Mouse (Mus musculus): Measurements from ENCODE around the gene Alpk1. TPM values are rescaled to one million over a fixed set of nuclear protein-coding genes. Genes with fewer than 3 reads are reported as not detected.

The Alpk1 gene
- polyA plus RNA-seq (2016; fragmentation: Nextera tagmentation; extraction: Ambion mirVana): 1.5 and 1.6 TPM in 2 replicates

DNA sequence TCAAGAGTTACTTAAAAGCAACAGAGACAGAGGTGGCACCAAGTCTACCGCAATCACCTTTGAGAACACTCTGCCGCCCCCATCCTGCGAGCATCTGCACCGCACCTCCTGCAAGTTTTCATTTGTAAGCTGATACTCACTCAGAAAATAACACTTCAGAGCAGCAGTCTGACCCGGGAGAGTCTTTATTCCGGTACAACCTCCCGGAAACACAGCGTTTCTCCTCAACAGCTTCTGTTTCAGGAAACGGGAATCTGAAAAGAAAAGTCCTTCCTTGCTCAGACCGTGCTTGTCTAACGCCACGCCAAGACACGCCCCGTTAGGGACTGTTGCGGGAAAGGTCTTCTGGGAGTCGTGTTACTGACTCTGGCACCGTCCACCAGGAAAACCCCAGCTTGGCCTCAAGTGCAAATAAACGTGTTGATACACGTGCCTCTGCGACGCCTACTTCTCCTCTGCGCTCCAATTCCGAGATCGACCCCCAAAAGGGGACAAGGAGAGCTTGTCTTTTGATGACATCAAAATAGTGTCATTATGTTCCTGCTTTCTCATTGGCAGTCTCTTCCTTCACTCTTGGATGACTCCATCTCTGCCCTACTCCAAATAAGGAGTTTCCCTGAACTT is at the start of gene Alpk1:
Alpk1 (minus strand) TSS at position 507 of the 624 bp plus-strand sequence.
- Histone ChIP-seq H3K9ac (no peak within 1 kb of the TSS), H3K27ac (no peak within 1 kb of the TSS), H3K9me3 (replicated peaks) (no peaks in the 10 kb centered on the region), H3K4me3 (peak within 1 kb of the TSS; percentile 27), H3K4me1 (peaks cover 2% of the 10 kb centered on the region; the same call in 1 of the 2 replicates), H3K36me3 (no peaks in the 10 kb centered on the region), H3K4me2 (replicated peaks) (peak within 1 kb of the TSS; percentile 56), H3K27me3 (no peaks in the 10 kb centered on the region)
- no peak for ATAC-seq (ENCODE audit: low FRiP score)
- WGBS: 2% methylated on average over 24 of the region's 24 CpGs

DNA sequence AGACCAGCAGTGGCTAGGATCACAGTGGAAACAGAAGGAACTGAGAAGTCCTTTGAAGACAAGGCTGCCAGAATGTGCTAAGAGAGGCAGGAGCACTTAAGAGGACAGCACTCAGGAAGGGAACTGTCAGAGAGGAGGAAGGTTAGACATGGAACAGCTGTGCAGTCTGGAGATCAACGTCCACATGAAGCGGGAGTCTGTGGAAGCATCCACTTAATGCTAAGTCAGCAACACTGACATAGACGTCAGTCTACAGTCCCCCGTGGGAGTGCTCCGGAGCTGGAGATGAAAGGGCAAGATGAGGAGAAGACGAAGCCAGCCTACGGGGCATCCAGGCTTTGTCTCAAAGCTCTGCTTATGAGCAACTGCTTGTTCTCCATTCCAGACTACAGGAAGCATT is 46.8 kb upstream of the Alpk1 start:
- peak overlapping the region; percentile 66 for H3K27ac ChIP-seq
- H3K27me3 ChIP-seq: no peaks in the 10 kb centered on the region
- H3K36me3 ChIP-seq: 0 out of 2 replicates have a peak, but pooled peaks cover 3% of the 10 kb centered on the region
- no peak overlapping the region for H3K4me2 ChIP-seq (replicated peaks)
- no peak overlapping the region for H3K9ac ChIP-seq
- H3K4me1 ChIP-seq: peaks cover 9% of the 10 kb centered on the region
- WGBS: 39% methylated on average over 7 of the region's 7 CpGs
- no peak overlapping the region for H3K4me3 ChIP-seq
- H3K9me3 ChIP-seq (replicated peaks): no peaks in the 10 kb centered on the region
- ATAC-seq (ENCODE audit: low FRiP score): no peak; the same call in 1 of the 2 replicates

DNA sequence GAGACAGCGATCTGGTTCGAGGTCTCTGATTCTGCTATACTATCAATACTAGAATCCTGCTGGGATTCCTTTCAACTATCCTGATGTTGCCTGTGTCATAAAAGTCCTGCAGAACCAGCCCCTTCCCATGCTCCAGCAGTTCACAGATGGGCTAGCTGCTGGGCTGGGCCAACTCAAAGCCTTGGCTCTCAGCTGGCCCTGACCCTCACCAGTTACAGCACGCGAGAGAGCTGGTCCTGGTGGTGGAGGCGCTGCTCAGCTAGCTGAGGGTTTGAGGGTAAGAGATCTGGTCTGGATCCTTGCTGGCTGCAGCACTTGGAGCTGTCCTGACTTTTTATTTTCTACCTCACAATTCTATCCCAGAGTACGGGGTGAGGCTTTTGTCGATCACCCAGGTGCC is 46.2 kb upstream of the Alpk1 start:
- no peak for ATAC-seq (ENCODE audit: low FRiP score)
- WGBS: 85% methylated on average over 7 of the region's 7 CpGs
- peaks cover 9% of the 10 kb centered on the region for H3K4me1 ChIP-seq

DNA sequence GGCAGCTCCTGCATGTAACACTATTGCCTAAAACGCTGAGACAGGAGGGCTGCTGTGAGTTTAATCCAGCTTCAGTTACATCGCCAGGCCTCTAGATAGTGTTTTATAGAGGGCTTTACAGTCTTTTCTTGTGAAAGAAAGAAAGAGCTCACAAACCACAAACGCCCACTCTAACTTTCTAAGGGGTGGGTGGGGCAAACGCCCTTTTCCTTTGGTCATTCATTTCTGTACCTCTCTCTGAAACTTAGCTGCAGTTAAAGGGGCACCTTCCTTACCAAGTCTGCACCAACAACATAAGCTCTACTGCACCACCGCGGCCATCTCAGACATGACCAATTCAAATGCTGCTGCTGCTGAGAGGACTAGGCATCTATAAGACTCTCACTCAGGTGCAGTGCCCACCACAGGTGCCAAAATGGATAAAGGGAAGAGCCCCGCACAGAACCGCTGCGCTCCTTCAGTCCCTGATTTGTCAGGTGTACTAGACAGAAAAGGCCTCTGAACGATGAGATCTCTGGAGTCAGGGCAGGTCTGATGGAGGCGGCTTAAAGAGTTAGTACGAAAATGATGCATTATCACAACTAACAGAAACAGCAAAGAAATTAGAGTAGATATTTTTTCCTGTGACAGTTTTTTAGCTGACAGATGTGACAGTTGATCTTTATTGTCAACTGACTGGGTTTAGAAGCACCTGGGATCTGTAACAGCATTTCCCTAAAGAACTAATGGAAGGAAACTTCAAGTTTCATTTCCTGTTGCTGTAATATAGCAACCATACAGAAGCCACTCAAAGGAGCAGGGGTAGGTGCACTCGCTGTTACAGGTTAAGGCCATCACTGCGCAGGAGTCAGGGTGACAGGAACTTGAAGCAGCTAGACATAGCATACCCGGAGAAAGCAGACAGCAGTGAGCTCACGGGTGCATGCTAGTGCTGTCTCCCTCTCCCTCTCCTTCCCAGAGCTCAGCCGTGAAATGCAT is 43.8 kb upstream of the Alpk1 start:
- no peak overlapping the region for H3K9ac ChIP-seq
- no peak overlapping the region for H3K4me2 ChIP-seq (replicated peaks)
- H3K4me3 ChIP-seq: no peak overlapping the region
- H3K36me3 ChIP-seq: peaks cover 23% of the 10 kb centered on the region
- ATAC-seq (ENCODE audit: low FRiP score): no peak
- peaks cover 9% of the 10 kb centered on the region for H3K4me1 ChIP-seq
- no peaks in the 10 kb centered on the region for H3K27me3 ChIP-seq
- 82% methylated on average over 17 of the region's 17 CpGs for WGBS
- H3K9me3 ChIP-seq (replicated peaks): no peaks in the 10 kb centered on the region
- no peak overlapping the region for H3K27ac ChIP-seq

More for the DNA sequence above, 46.2 kb upstream of the Alpk1 start:
- no peaks in the 10 kb centered on the region for H3K27me3 ChIP-seq
- peak overlapping the region; percentile 66; the same call in 1 of the 2 replicates for H3K27ac ChIP-seq
- no peak overlapping the region for H3K4me3 ChIP-seq
- H3K9me3 ChIP-seq (replicated peaks): no peaks in the 10 kb centered on the region
- H3K9ac ChIP-seq: no peak overlapping the region
- H3K36me3 ChIP-seq: peaks cover 7% of the 10 kb centered on the region
- H3K4me2 ChIP-seq (replicated peaks): no peak overlapping the region

DNA sequence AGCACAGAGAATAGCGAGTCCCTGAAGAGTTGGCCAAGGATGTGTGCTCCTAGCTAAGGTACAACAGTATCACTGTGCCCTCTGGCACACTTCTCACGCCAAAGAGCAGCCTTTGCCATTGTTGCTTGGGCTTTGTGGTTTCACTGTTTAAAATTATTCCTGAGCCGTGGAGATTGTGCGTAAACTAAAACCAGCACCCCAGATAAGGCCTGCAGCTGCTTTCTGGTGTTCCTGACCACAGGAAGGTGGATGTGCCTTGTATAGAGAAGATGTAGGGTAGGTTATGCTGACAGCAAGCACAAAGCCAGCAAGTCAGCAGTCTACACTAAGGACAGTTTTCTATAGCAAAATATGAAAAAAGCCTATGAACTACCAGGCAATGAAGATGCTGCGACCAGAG is 40.9 kb upstream of the Alpk1 start:
- Histone ChIP-seq H3K4me3 (no peak overlapping the region), H3K27me3 (no peaks in the 10 kb centered on the region), H3K9me3 (replicated peaks) (no peaks in the 10 kb centered on the region), H3K36me3 (peaks cover 31% of the 10 kb centered on the region), H3K9ac (no peak overlapping the region), H3K4me2 (replicated peaks) (no peak overlapping the region), H3K27ac (no peak overlapping the region), H3K4me1 (peaks cover 6% of the 10 kb centered on the region)
- ATAC-seq (ENCODE audit: low FRiP score): no peak
- WGBS: 88% methylated on average over 5 of the region's 5 CpGs

DNA sequence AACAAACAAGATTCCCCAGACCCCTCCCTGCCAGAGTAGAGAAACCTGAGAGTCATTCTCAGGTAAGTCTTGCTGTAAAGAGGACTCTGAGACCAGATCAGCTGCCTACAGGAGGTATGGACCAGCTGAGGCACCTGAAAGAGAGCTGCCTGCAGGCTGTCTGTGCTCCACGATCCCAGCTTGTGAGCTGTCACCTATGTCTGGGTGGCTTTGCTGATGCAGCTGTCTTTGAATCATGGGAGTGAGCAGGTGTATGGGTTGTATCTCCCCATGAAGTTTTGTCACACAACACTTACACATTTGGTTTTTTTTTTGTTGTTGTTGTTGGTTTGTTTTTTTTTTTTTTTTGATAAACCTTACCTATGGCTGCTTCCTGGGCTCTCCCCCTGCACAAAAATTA is 40.1 kb upstream of the Alpk1 start:
- H3K4me3 ChIP-seq: no peak overlapping the region
- H3K4me1 ChIP-seq: peaks cover 6% of the 10 kb centered on the region
- no peak overlapping the region for H3K4me2 ChIP-seq (replicated peaks)
- no peaks in the 10 kb centered on the region for H3K9me3 ChIP-seq (replicated peaks)
- no peak overlapping the region for H3K9ac ChIP-seq
- H3K27me3 ChIP-seq: no peaks in the 10 kb centered on the region
- no peak overlapping the region for H3K27ac ChIP-seq
- H3K36me3 ChIP-seq: peaks cover 33% of the 10 kb centered on the region
- no peak for ATAC-seq (ENCODE audit: low FRiP score)
- WGBS: 96% methylated on average over 1 of the region's 1 CpGs

DNA sequence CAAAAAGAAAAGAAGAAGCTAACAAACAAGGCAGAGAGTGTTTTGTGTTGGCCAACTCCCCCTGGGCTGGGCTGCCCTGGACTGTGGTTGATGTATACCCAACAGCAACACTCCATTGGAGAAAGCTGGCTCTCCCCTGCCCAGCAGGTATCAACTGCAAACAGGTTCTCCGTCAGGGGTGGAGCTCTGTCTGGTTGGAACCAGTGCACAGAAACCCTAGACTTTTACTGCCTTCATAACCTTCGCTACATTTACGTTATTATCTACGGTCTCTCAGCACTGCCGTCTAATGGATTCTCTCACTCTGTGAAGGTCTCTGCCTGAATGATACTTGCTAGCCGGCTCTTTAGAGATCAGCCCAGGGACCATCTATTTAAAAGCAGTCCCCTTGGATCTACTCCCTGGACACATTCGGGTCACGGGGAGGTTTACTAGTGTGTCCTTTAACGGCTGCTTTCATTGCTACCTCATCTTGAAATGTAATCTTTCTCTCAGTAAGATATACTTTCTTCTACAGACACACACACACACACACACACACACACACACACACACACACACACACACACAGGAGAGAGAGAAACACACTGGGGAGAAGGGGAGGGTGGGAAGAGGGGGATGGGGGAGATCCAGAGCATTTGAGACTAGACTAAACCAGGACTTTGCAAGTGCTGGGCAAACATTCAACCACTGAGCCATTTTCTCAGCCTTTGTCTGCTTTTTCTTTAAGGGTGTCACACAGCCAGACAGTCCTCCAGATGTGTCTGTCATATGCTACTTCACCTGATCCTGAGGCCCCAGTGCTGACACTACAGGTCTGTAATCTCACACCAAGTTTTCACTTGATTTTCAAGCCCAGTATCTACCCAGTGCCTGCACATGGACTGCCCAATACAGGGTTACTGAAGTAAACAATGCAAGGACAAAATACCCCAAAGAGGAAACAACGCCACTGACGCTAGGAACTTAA is 38.7 kb upstream of the Alpk1 start:
- H3K9ac ChIP-seq: no peak overlapping the region
- H3K4me1 ChIP-seq: peaks cover 3% of the 10 kb centered on the region
- H3K4me3 ChIP-seq: no peak overlapping the region
- H3K27me3 ChIP-seq: no peaks in the 10 kb centered on the region
- peaks cover 35% of the 10 kb centered on the region for H3K36me3 ChIP-seq
- no peak for ATAC-seq (ENCODE audit: low FRiP score)
- no peak overlapping the region for H3K4me2 ChIP-seq (replicated peaks)
- H3K27ac ChIP-seq: no peak overlapping the region
- no peaks in the 10 kb centered on the region for H3K9me3 ChIP-seq (replicated peaks)
- 84% methylated on average over 11 of the region's 11 CpGs for WGBS

DNA sequence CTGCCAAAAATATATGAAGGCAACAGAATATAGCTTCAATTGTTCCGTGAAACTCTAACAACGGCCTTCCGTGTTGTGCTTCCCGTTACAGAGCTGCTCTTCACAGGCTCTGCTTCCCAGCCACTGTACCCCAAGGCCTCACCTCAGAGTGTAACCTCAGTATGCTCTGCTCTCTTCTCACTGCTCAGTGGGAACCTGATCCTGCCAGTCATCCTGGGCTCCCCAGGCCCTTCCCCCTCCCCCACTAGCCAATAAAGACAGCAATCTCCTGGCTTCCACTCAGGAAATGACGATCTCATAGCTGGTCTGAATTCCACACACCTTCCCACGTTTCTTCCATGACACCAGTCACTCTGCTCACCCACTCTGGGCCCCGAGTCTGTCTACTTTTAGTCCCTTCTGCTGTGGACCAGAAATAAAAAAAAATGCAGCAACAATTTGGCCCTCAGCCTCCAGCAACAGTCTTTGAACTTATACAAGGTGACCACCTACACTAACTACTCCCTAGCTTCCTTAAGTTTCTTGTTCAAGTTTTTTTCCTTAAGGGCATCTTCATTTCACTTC is 36.9 kb upstream of the Alpk1 start:
- Histone ChIP-seq H3K9me3 (replicated peaks) (no peaks in the 10 kb centered on the region), H3K9ac (no peak overlapping the region), H3K27ac (no peak overlapping the region), H3K27me3 (no peaks in the 10 kb centered on the region), H3K4me2 (replicated peaks) (no peak overlapping the region), H3K4me3 (no peak overlapping the region), H3K4me1 (peaks cover 3% of the 10 kb centered on the region), H3K36me3 (peaks cover 46% of the 10 kb centered on the region)
- 78% methylated on average over 7 of the region's 7 CpGs for WGBS
- no peak for ATAC-seq (ENCODE audit: low FRiP score)

DNA sequence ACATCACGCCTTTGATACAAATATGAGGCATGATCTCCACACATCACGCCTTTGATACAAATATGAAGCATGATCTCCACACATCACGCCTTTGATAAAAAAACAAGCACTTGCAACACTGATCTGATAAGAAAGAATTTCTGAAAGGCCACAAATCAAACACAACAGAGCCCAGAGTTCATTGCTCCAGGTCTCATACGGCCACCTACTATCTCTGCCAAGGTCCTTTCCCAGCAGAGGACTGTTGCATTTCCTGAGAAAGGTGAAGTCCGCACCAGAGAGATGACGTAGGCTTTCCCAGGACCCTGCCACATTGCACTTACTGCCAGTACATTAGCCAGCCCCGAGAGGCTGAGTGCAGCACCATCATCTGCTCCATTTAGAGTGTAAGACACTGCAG is 28.8 kb upstream of the Alpk1 start:
- H3K9ac ChIP-seq: no peak overlapping the region
- H3K27ac ChIP-seq: no peak overlapping the region
- H3K4me2 ChIP-seq (replicated peaks): no peak overlapping the region
- peaks cover 59% of the 10 kb centered on the region for H3K36me3 ChIP-seq
- WGBS: 92% methylated on average over 7 of the region's 7 CpGs
- no peaks in the 10 kb centered on the region for H3K9me3 ChIP-seq (replicated peaks)
- H3K27me3 ChIP-seq: no peaks in the 10 kb centered on the region
- ATAC-seq (ENCODE audit: low FRiP score): no peak
- H3K4me1 ChIP-seq: no peaks in the 10 kb centered on the region
- no peak overlapping the region for H3K4me3 ChIP-seq

DNA sequence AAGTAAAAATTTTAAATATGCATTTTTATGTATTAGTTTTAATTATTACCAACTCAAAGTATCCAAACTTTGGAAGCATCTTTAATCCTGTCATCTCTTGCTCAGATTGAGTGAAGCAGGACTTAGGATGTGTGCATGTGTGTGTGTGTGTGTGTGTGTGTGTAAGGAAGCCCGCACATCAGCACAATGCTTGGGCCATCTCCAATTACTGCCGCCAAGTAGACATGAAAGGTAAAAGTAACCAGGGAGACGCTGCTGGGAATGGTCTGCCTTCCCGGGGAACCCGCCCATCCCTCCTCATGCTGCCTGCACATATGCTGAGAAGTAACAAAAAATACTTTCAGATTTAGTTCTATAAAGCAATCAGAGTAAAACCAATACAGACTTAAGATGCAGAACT is 27.5 kb upstream of the Alpk1 start:
- ATAC-seq (ENCODE audit: low FRiP score): no peak
- Histone ChIP-seq H3K4me1 (no peaks in the 10 kb centered on the region), H3K4me3 (no peak overlapping the region), H3K4me2 (replicated peaks) (no peak overlapping the region), H3K27ac (no peak overlapping the region), H3K9ac (no peak overlapping the region), H3K36me3 (peaks cover 51% of the 10 kb centered on the region), H3K27me3 (no peaks in the 10 kb centered on the region), H3K9me3 (replicated peaks) (no peaks in the 10 kb centered on the region)
- 42% methylated on average over 5 of the region's 5 CpGs for WGBS

DNA sequence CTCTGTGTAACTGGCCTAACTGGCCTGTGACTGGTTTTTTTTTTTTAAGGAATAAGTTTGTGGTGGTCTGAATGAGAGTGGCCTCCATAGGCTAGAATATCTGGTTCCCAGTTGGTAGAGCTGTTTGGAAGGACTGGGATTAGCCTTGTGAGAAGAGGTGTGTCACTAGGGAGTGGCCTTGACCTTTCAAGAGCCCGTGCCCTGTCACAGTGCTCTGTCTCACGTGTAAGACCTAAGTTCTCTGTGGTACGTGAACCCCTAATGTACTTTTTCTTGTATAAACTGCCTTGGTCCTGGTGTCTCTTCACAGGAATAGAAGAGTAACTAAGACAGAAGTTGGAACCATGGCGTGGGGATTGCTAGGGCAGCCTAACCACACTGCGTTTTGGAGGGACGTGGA is 25.7 kb upstream of the Alpk1 start:
- no peak for ATAC-seq (ENCODE audit: low FRiP score)
- Histone ChIP-seq H3K9ac (no peak overlapping the region), H3K9me3 (replicated peaks) (no peaks in the 10 kb centered on the region), H3K4me3 (no peak overlapping the region), H3K27me3 (no peaks in the 10 kb centered on the region), H3K27ac (no peak overlapping the region), H3K36me3 (peaks cover 39% of the 10 kb centered on the region), H3K4me2 (replicated peaks) (no peak overlapping the region), H3K4me1 (no peaks in the 10 kb centered on the region)
- WGBS: 89% methylated on average over 6 of the region's 6 CpGs
